Comparison of ENCODE assay signal across 28 mouse cellular contexts in the genomic region with DNA sequence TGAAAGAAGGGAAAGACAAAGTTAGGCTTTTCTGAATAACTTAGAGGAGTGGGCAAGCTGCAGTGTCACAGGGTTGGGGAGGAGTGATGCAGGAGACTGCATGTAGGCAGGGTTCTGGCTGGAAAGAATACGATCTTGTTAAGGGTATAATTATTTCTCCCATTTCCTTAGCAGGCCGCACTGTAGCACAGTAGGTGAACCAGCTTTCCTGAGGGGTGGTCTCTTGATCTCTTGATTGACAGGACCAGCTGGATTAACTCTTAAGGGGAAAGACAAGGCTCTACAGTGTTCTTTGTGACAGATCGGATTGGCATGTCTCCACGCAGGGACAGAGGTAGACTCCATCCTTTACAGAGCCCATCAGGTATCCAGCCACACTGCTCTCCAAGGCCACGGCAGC. TPM values are rescaled to one million over a fixed set of nuclear protein-coding genes. Genes with fewer than 3 reads are reported as not detected.
DNase-seq lines count a peak whose midpoint lies in the region; ATAC-seq and TF ChIP-seq lines count a peak whose summit lies in the region.
"Had no signal": no experiment of that assay in that cellular context is flagged by ENCODE, and none has a peak within 500 bp of the region (broad histone marks: within the 10 kb centered on the region; RNA-seq: fewer than 3 reads in every experiment).

No protein-coding gene starts in this region.

- WGBS in forebrain, embryonic 11.5 days, result 34% methylated on average over 5 of the region's 5 CpGs
- WGBS in forebrain, embryonic 15.5 days, result 17% methylated on average over 5 of the region's 5 CpGs
- WGBS in midbrain, embryonic 12.5 days, result 31% methylated on average over 5 of the region's 5 CpGs

- no peaks in the 10 kb centered on the region for H3K36me3 ChIP-seq in forebrain, embryonic 11.5 days (ENCODE audit: control insufficient read depth, insufficient read depth, low read length)
- no peaks in the 10 kb centered on the region for H3K36me3 ChIP-seq in forebrain, embryonic 15.5 days
- H3K36me3 ChIP-seq in midbrain, embryonic 12.5 days, result no peaks in the 10 kb centered on the region
- H3K36me3 ChIP-seq: heart, embryonic 12.5 days; limb, embryonic 13.5 days; lung, embryonic 15.5 days had no signal

- H3K27ac ChIP-seq in forebrain, embryonic 11.5 days (ENCODE audit: low read depth, low read length), result no peak overlapping the region
- no peak overlapping the region for H3K27ac ChIP-seq in forebrain, embryonic 15.5 days (replicated peaks)
- H3K27ac ChIP-seq in midbrain, embryonic 12.5 days (replicated peaks), result no peak overlapping the region
- H3K27ac ChIP-seq: layer of hippocampus, adult 2 months; left cerebral cortex, adult 2 months; limb, embryonic 13.5 days; lung, embryonic 15.5 days had no signal

- no peak overlapping the region for H3K9ac ChIP-seq in forebrain, embryonic 11.5 days (ENCODE audit: low read length)
- no peak overlapping the region for H3K9ac ChIP-seq in forebrain, embryonic 15.5 days (replicated peaks)
- no peak overlapping the region for H3K9ac ChIP-seq in midbrain, embryonic 12.5 days (replicated peaks)
- H3K9ac ChIP-seq: heart, embryonic 12.5 days; hindbrain, embryonic 14.5 days; limb, embryonic 13.5 days; lung, embryonic 15.5 days had no signal

- ATAC-seq in forebrain, embryonic 11.5 days (replicated peaks; ENCODE audit: low FRiP score), result peak; percentile 63
- no peak for ATAC-seq in forebrain, embryonic 15.5 days (replicated peaks)
- 0 out of 2 replicates have a peak, but pooled peaks have one; percentile 28 for ATAC-seq in midbrain, embryonic 12.5 days (ENCODE audit: low FRiP score, low read depth)
- ATAC-seq: activated CD4-positive, CD25-positive, alpha-beta regulatory T cell, adult 4 months; inflammation-experienced regulatory T-cells, adult 6 months had no signal

- H3K27me3 ChIP-seq in forebrain, embryonic 11.5 days (ENCODE audit: control insufficient read depth, insufficient read depth, low read length), result no peaks in the 10 kb centered on the region
- no peaks in the 10 kb centered on the region for H3K27me3 ChIP-seq in forebrain, embryonic 15.5 days
- H3K27me3 ChIP-seq in midbrain, embryonic 12.5 days, result peaks cover 4% of the 10 kb centered on the region; the same call in 1 of the 2 replicates
- H3K27me3 ChIP-seq: heart, embryonic 12.5 days; lung, embryonic 15.5 days had no signal

- H3K9me3 ChIP-seq in forebrain, embryonic 11.5 days (ENCODE audit: control insufficient read depth, low read length), result no peaks in the 10 kb centered on the region
- no peaks in the 10 kb centered on the region for H3K9me3 ChIP-seq in forebrain, embryonic 15.5 days
- no peaks in the 10 kb centered on the region for H3K9me3 ChIP-seq in midbrain, embryonic 12.5 days
- H3K9me3 ChIP-seq: limb, embryonic 13.5 days; lung, embryonic 15.5 days had no signal

- peaks cover 10% of the 10 kb centered on the region for H3K4me1 ChIP-seq in forebrain, embryonic 11.5 days (replicated peaks; ENCODE audit: control insufficient read depth, insufficient read depth, low read length)
- peaks cover 8% of the 10 kb centered on the region; the same call in 1 of the 2 replicates for H3K4me1 ChIP-seq in forebrain, embryonic 15.5 days
- H3K4me1 ChIP-seq in midbrain, embryonic 12.5 days, result peaks cover 13% of the 10 kb centered on the region
- H3K4me1 ChIP-seq: heart, embryonic 12.5 days; limb, embryonic 13.5 days; lung, embryonic 15.5 days had no signal

- no peak overlapping the region for H3K4me2 ChIP-seq in forebrain, embryonic 11.5 days (ENCODE audit: low read depth, low read length, severe bottlenecking)
- no peak overlapping the region for H3K4me2 ChIP-seq in forebrain, embryonic 15.5 days (replicated peaks)
- no peak overlapping the region for H3K4me2 ChIP-seq in midbrain, embryonic 12.5 days (replicated peaks)
- H3K4me2 ChIP-seq: heart, embryonic 12.5 days; hindbrain, embryonic 14.5 days; limb, embryonic 13.5 days; liver, embryonic 11.5 days; lung, embryonic 15.5 days had no signal

- no peak for TF ChIP-seq CTCF in brain, embryonic 14.5 days (IDR thresholded peaks at IDR 0.05; ENCODE audit: borderline replicate concordance, extremely low read depth, insufficient read depth, insufficient read length)

- no peak for DNase-seq in forebrain, embryonic 11.5 days (ENCODE audit: low spot score)
- DNase-seq in ES-CJ7 (ENCODE audit: low read depth, low spot score), result peak; percentile 17
- peak; percentile 29 for DNase-seq in brain, embryonic 14.5 days (ENCODE audit: low read depth)
- DNase-seq in ovary, postnatal 10 days (ENCODE audit: low spot score), result no peak
- DNase-seq in heart, adult 18-20 months, result no peak
- no peak for DNase-seq in kidney, postnatal 14 days
- DNase-seq: adrenal gland, adult 2 months; cerebellum, adult 9-10 months; gastrocnemius, postnatal 25 days; heart, adult 11 months; heart, postnatal 4 days; kidney, adult 11 months; kidney, postnatal 36 days; right cerebral cortex, adult 18-20 months; spleen, adult 18-20 months; thymus, postnatal 14 days had no signal

- no peak for TF ChIP-seq POLR2A in brain, embryonic 14.5 days (IDR thresholded peaks at IDR 0.05; ENCODE audit: borderline replicate concordance, extremely low read depth, insufficient read depth, insufficient read length, poor library complexity, severe bottlenecking)

- no peak overlapping the region for H3K4me3 ChIP-seq in forebrain, embryonic 11.5 days (ENCODE audit: low read depth, low read length)
- no peak overlapping the region for H3K4me3 ChIP-seq in forebrain, embryonic 15.5 days
- H3K4me3 ChIP-seq in midbrain, embryonic 12.5 days, result no peak overlapping the region
- H3K4me3 ChIP-seq: erythroblast, embryonic 14.5 days; heart, embryonic 12.5 days; layer of hippocampus, adult 2 months; left cerebral cortex, adult 2 months; limb, embryonic 13.5 days; lung, embryonic 15.5 days had no signal

RNA-seq across cellular contexts. Expression of a gene that starts 54.5 kb away (rescaled TPM):
- 29.9 and 34.1 TPM in 2 replicates for polyA plus RNA-seq in forebrain, embryonic 11.5 days (2014; fragmentation: Nextera tagmentation; extraction: Ambion mirVana)
- polyA plus RNA-seq in forebrain, embryonic 15.5 days (2015; fragmentation: Nextera tagmentation; extraction: Ambion mirVana), result 29.4 and 29.7 TPM in 2 replicates
- 31.8 and 68.8 TPM in 2 replicates for polyA plus RNA-seq in brain, embryonic 14.5 days (2012; rRNA removed)
- 40.5 and 44.8 TPM in 2 replicates for polyA plus RNA-seq in midbrain, embryonic 12.5 days (2016; fragmentation: Nextera tagmentation; extraction: Ambion mirVana)
- 10 to 100 TPM; 25.0 to 25.2 TPM for total RNA-seq in heart, adult 18-20 months (2021)

Comparison
In these comparisons a context has a peak if more than half of its experiments do, and no peak if none do; other contexts are left out.
1. DNase-seq: peak in ES-CJ7 (single experiment) and brain, embryonic 14.5 days (single experiment); none in forebrain, embryonic 11.5 days (single experiment), ovary, postnatal 10 days (single experiment), heart, adult 18-20 months (0 of 2) and kidney, postnatal 14 days (single experiment).